Mouse (Mus musculus): ENCODE data around the gene Cop1.

Cop1 gene

GRCm38 (mm10) chr1:159301418-159302082 lies 69.4 kb downstream of the Cop1 start:
- Histone ChIP-seq H3K27me3 (ENCODE audit: insufficient read depth, low read length) (no peaks in the 10 kb centered on the region), H3K36me3 (ENCODE audit: insufficient read depth, low read length) (0 out of 2 replicates have a peak, but pooled peaks cover 4% of the 10 kb centered on the region), H3K4me3 (replicated peaks; ENCODE audit: low read length) (no peak overlapping the region), H3K4me1 (replicated peaks; ENCODE audit: low read depth, low read length) (no peaks in the 10 kb centered on the region), H3K9me3 (ENCODE audit: low read length) (no peaks in the 10 kb centered on the region)
- TF ChIP-seq NANOG (IDR thresholded peaks at IDR 0.05; ENCODE audit: borderline replicate concordance, low read length): no peak
- no peak for TF ChIP-seq CTCF (conservative IDR thresholded peaks at IDR 0.05; ENCODE audit: low read length)
- no peak for TF ChIP-seq POU5F1 (IDR thresholded peaks at IDR 0.05; ENCODE audit: borderline replicate concordance, low read length)

DNA sequence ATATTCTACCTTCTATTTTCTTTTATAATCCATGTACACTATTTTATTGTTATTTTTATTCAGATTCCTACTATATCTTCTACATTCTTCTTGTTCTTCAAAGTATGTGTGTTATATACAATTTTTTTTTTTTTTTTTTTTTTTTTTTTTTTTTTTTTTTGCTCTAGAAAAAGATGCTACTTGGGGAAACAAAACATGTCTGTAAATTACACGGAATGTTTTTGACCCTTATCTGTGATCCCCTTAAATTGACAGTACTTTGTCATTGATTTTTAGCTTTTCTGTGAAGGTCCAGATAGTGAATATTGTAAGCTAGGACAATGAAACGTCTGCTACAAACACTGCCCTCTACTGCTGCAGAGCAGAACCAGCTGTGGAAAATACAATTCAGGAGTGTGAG lies 81.5 kb downstream of the Cop1 start:
- TF ChIP-seq CTCF (conservative IDR thresholded peaks at IDR 0.05; ENCODE audit: low read length) (0 out of 2 replicates have a peak, but pooled peaks have one; percentile 18), POU5F1 (IDR thresholded peaks at IDR 0.05; ENCODE audit: borderline replicate concordance, low read length) (no peak)
- Histone ChIP-seq H3K4me1 (replicated peaks; ENCODE audit: low read depth, low read length) (peaks cover 4% of the 10 kb centered on the region), H3K9me3 (ENCODE audit: low read length) (no peaks in the 10 kb centered on the region), H3K4me3 (replicated peaks; ENCODE audit: low read length) (no peak overlapping the region), H3K27me3 (ENCODE audit: insufficient read depth, low read length) (no peaks in the 10 kb centered on the region), H3K36me3 (ENCODE audit: insufficient read depth, low read length) (peaks cover 9% of the 10 kb centered on the region)

DNA sequence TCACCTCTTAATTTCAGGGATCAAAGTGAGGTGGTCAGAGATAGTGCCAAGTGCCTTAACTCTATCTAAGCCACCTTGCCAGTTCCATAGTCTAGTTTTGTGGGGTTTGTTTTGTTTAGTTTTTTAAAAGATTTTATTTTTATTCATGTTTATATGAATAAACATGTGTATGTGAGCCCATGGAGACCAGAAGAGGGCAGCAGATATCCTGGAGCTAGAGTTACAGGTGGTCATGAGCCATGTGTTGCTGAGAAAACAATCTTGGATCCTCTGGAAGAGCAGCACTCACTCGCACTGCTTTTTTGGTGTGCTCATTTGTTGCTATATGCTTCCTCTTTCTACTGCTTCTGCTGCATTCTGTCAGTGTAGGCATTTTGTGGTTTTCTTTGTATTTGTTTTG lies 90.5 kb downstream of the Cop1 start:
- H3K9me3 ChIP-seq (ENCODE audit: low read length): no peaks in the 10 kb centered on the region
- TF ChIP-seq NANOG (IDR thresholded peaks at IDR 0.05; ENCODE audit: borderline replicate concordance, low read length): no peak
- TF ChIP-seq CTCF (conservative IDR thresholded peaks at IDR 0.05; ENCODE audit: low read length): no peak
- TF ChIP-seq POU5F1 (IDR thresholded peaks at IDR 0.05; ENCODE audit: borderline replicate concordance, low read length): no peak
- no peaks in the 10 kb centered on the region for H3K4me1 ChIP-seq (replicated peaks; ENCODE audit: low read depth, low read length)
- H3K4me3 ChIP-seq (replicated peaks; ENCODE audit: low read length): no peak overlapping the region
- H3K27me3 ChIP-seq (ENCODE audit: insufficient read depth, low read length): no peaks in the 10 kb centered on the region
- peaks cover 16% of the 10 kb centered on the region for H3K36me3 ChIP-seq (ENCODE audit: insufficient read depth, low read length)

- Histone ChIP-seq H3K36me3 (ENCODE audit: insufficient read depth, low read length) (peaks cover 49% of the 10 kb centered on the region), H3K27me3 (ENCODE audit: insufficient read depth, low read length) (no peaks in the 10 kb centered on the region), H3K9me3 (ENCODE audit: low read length) (no peaks in the 10 kb centered on the region), H3K4me3 (replicated peaks; ENCODE audit: low read length) (no peak overlapping the region), H3K4me1 (replicated peaks; ENCODE audit: low read depth, low read length) (peaks cover 22% of the 10 kb centered on the region)
- TF ChIP-seq NANOG (IDR thresholded peaks at IDR 0.05; ENCODE audit: borderline replicate concordance, low read length): no peak
- no peak for TF ChIP-seq POU5F1 (IDR thresholded peaks at IDR 0.05; ENCODE audit: borderline replicate concordance, low read length)
- TF ChIP-seq CTCF (conservative IDR thresholded peaks at IDR 0.05; ENCODE audit: low read length): no peak
Observed at GRCm38 (mm10) chr1:159331008-159331407, 98.9 kb downstream of the Cop1 start.

GRCm38 (mm10) chr1:159334157-159334556 lies 102.0 kb downstream of the Cop1 start:
- Histone ChIP-seq H3K27me3 (ENCODE audit: insufficient read depth, low read length) (no peaks in the 10 kb centered on the region), H3K9me3 (ENCODE audit: low read length) (no peaks in the 10 kb centered on the region), H3K4me1 (replicated peaks; ENCODE audit: low read depth, low read length) (peaks cover 31% of the 10 kb centered on the region), H3K36me3 (ENCODE audit: insufficient read depth, low read length) (peaks cover 39% of the 10 kb centered on the region), H3K4me3 (replicated peaks; ENCODE audit: low read length) (no peak overlapping the region)
- TF ChIP-seq NANOG (IDR thresholded peaks at IDR 0.05; ENCODE audit: borderline replicate concordance, low read length) (no peak), POU5F1 (IDR thresholded peaks at IDR 0.05; ENCODE audit: borderline replicate concordance, low read length) (no peak), CTCF (conservative IDR thresholded peaks at IDR 0.05; ENCODE audit: low read length) (no peak)

GRCm38 (mm10) chr1:159342355-159342754 lies 110.2 kb downstream of the Cop1 start:
- Histone ChIP-seq H3K36me3 (ENCODE audit: insufficient read depth, low read length) (peaks cover 35% of the 10 kb centered on the region), H3K4me3 (replicated peaks; ENCODE audit: low read length) (no peak overlapping the region), H3K27me3 (ENCODE audit: insufficient read depth, low read length) (no peaks in the 10 kb centered on the region), H3K9me3 (ENCODE audit: low read length) (no peaks in the 10 kb centered on the region), H3K4me1 (replicated peaks; ENCODE audit: low read depth, low read length) (peaks cover 11% of the 10 kb centered on the region)
- no peak for TF ChIP-seq NANOG (IDR thresholded peaks at IDR 0.05; ENCODE audit: borderline replicate concordance, low read length)
- no peak for TF ChIP-seq POU5F1 (IDR thresholded peaks at IDR 0.05; ENCODE audit: borderline replicate concordance, low read length)

GRCm38 (mm10) chr1:159355027-159355570 lies 123.0 kb downstream of the Cop1 start:
- no peak for TF ChIP-seq NANOG (IDR thresholded peaks at IDR 0.05; ENCODE audit: borderline replicate concordance, low read length)
- no peak for TF ChIP-seq CTCF (conservative IDR thresholded peaks at IDR 0.05; ENCODE audit: low read length)
- TF ChIP-seq POU5F1 (IDR thresholded peaks at IDR 0.05; ENCODE audit: borderline replicate concordance, low read length): no peak
- H3K4me1 ChIP-seq (replicated peaks; ENCODE audit: low read depth, low read length): 0 out of 2 replicates have a peak, but pooled peaks cover 5% of the 10 kb centered on the region
- 0 out of 2 replicates have a peak, but pooled peaks cover 1% of the 10 kb centered on the region for H3K9me3 ChIP-seq (ENCODE audit: low read length)
- no peak overlapping the region for H3K4me3 ChIP-seq (replicated peaks; ENCODE audit: low read length)
- H3K27me3 ChIP-seq (ENCODE audit: insufficient read depth, low read length): no peaks in the 10 kb centered on the region
- H3K36me3 ChIP-seq (ENCODE audit: insufficient read depth, low read length): peaks cover 11% of the 10 kb centered on the region

DNA sequence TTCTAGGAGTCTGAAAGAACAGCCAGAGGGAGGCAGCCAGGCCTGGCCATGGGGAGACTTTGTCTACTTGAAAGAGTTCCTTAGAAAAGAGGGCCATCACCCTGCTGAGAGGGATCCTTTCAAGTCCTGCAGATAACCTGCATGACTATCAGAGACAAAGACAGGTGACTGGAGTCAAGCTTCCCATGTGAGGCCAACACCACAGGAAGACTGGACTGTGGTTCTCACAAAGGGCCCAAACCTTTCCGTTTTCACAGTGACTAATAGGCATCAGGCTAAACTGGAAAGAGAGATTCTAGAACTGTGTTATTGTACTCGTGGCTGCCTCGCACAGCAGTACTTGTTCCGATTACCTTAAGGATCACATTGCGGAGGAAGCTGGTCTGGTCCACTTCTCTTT lies 126.6 kb downstream of the Cop1 start:
- Histone ChIP-seq H3K4me3 (replicated peaks; ENCODE audit: low read length) (no peak overlapping the region), H3K9me3 (ENCODE audit: low read length) (peaks cover 23% of the 10 kb centered on the region)
- TF ChIP-seq POU5F1 (IDR thresholded peaks at IDR 0.05; ENCODE audit: borderline replicate concordance, low read length) (no peak), NANOG (IDR thresholded peaks at IDR 0.05; ENCODE audit: borderline replicate concordance, low read length) (peak; percentile 41; the same call in 1 of the 2 replicates), CTCF (conservative IDR thresholded peaks at IDR 0.05; ENCODE audit: low read length) (no peak)

More for the DNA sequence above, 126.6 kb downstream of the Cop1 start:
- H3K36me3 ChIP-seq (ENCODE audit: insufficient read depth, low read length): peaks cover 6% of the 10 kb centered on the region; the same call in 1 of the 2 replicates
- H3K4me1 ChIP-seq (replicated peaks; ENCODE audit: low read depth, low read length): 0 out of 2 replicates have a peak, but pooled peaks cover 5% of the 10 kb centered on the region
- H3K27me3 ChIP-seq (ENCODE audit: insufficient read depth, low read length): no peaks in the 10 kb centered on the region
